Mouse (Mus musculus) myocyte (in vitro differentiated cells): Measurements from ENCODE around the gene Map4k5. TPM values are rescaled to one million over a fixed set of nuclear protein-coding genes. Genes with fewer than 3 reads are reported as not detected.

ENCODE experiments used
- H3K27me3 ChIP-seq: one replicate; pipeline ENCODE4 v1.6.1; 2011; ENCODE audit not compliant: control insufficient read depth, insufficient read depth, insufficient read length
- H3K36me3 ChIP-seq: one replicate; pipeline ENCODE4 v1.6.1; 2011; ENCODE audit not compliant: control insufficient read depth, insufficient read depth
- H3K4me2 ChIP-seq: one replicate; pipeline ENCODE4 v1.6.1; 2011; ENCODE audit warnings: low read depth, control low read depth
- H3K4me3 ChIP-seq: one replicate; pipeline ENCODE4 v1.5.1; 2011; ENCODE audit warnings: mild to moderate bottlenecking, control low read depth, moderate library complexity
- H3K79me2 ChIP-seq: one replicate; pipeline ENCODE4 v1.6.1; 2011; ENCODE audit not compliant: control insufficient read depth, insufficient read depth
- H3ac ChIP-seq: one replicate; pipeline ENCODE4 v1.6.1; 2011; ENCODE audit not compliant: control insufficient read depth, insufficient read length
- CEBPB ChIP-seq: IDR thresholded peaks from 2 replicates; pipeline ENCODE4 v1.6.1; 2011; ENCODE audit warnings: mild to moderate bottlenecking, moderate library complexity; ENCODE audit not compliant: poor library complexity, insufficient read depth, severe bottlenecking
- E2F4 ChIP-seq: IDR thresholded peaks from one replicate; pipeline ENCODE4 v1.6.1; 2011; ENCODE audit warnings: mild to moderate bottlenecking, control low read depth, moderate library complexity; ENCODE audit not compliant: insufficient read depth
- MAX ChIP-seq: IDR thresholded peaks from one replicate; pipeline ENCODE4 v1.6.1; 2011; ENCODE audit warnings: low read depth, mild to moderate bottlenecking, control low read depth
- MYOD1 ChIP-seq, 3 experiments: IDR thresholded peaks; one replicate each; pipeline ENCODE4 v1.6.1; 2011; ENCODE audit warnings: control low read depth in 2 of 3, low read depth in 2 of 3, mild to moderate bottlenecking in 2 of 3, moderate library complexity in 1 of 3; ENCODE audit not compliant: insufficient read length in 2 of 3, control insufficient read depth in 1 of 3
- MYOG ChIP-seq, 3 experiments: IDR thresholded peaks; one replicate each; pipeline ENCODE4 v1.6.1; 2011; ENCODE audit warnings: control low read depth in 2 of 3, low read depth in 2 of 3, mild to moderate bottlenecking in 2 of 3; ENCODE audit not compliant: insufficient read length in 2 of 3, control insufficient read depth in 1 of 3, insufficient read depth in 1 of 3
- POLR2A ChIP-seq: IDR thresholded peaks from one replicate; pipeline ENCODE4 v1.6.1; 2011; ENCODE audit warnings: low read depth, mild to moderate bottlenecking, control low read depth, moderate library complexity; ENCODE audit not compliant: insufficient read length
- POLR2AphosphoS2 ChIP-seq: IDR thresholded peaks from one replicate; pipeline ENCODE4 v1.6.1; 2011; ENCODE audit warnings: low read depth, control low read depth; ENCODE audit not compliant: insufficient read length
- REST ChIP-seq: IDR thresholded peaks from one replicate; pipeline ENCODE4 v1.6.1; 2011; ENCODE audit warnings: mild to moderate bottlenecking, control low read depth, moderate library complexity; ENCODE audit not compliant: insufficient read depth, insufficient read length
- SRF ChIP-seq: IDR thresholded peaks from one replicate; pipeline ENCODE4 v1.6.1; 2011; ENCODE audit warnings: low read depth; ENCODE audit not compliant: control insufficient read depth, insufficient read length
- TCF12 ChIP-seq: IDR thresholded peaks from one replicate; pipeline ENCODE4 v1.6.1; 2011; ENCODE audit warnings: mild to moderate bottlenecking, control low read depth; ENCODE audit not compliant: poor library complexity, insufficient read depth, severe bottlenecking
- TCF3 ChIP-seq: IDR thresholded peaks from one replicate; pipeline ENCODE4 v1.6.1; 2011; ENCODE audit warnings: low read depth, control low read depth; ENCODE audit not compliant: insufficient read length
- USF1 ChIP-seq: IDR thresholded peaks from one replicate; pipeline ENCODE4 v1.6.1; 2011; ENCODE audit warnings: low read depth, mild to moderate bottlenecking, control low read depth, moderate library complexity
- polyA plus RNA-seq: library from polyadenylated mRNA; unstranded; fragments of >200 nt; fragmentation: generic; extraction: Trizol; gene quantifications from one replicate; pipeline ENCODE4 v1.2.1, GENCODE M21; 2012; ENCODE audit warnings: missing spikeins

Map4k5 gene
- polyA plus RNA-seq, 1 experiment, result 6.1 TPM

GRCm38 (mm10) chr12:69796311-69796710 lies 96.7 kb downstream of the Map4k5 start:
- no peak for TF ChIP-seq TCF3
- TF ChIP-seq TCF12, result no peak
- no peak for TF ChIP-seq CEBPB
- no peak for TF ChIP-seq POLR2AphosphoS2
- no peak for TF ChIP-seq POLR2A
- TF ChIP-seq MYOG (IDR thresholded peaks at IDR 0.05; ENCODE audit: control insufficient read depth in 1 of 3, insufficient read depth in 1 of 3, insufficient read length in 2 of 3, low read depth in 2 of 3), result no peak
- no peak for TF ChIP-seq E2F4
- no peak for TF ChIP-seq USF1
- TF ChIP-seq MAX, result no peak
- no peak for TF ChIP-seq SRF
- no peak for TF ChIP-seq MYOD1 (IDR thresholded peaks at IDR 0.05; ENCODE audit: control insufficient read depth in 1 of 3, insufficient read length in 2 of 3, low read depth in 2 of 3)
- Histone ChIP-seq H3K27me3 (no peaks in the 10 kb centered on the region), H3K4me3 (no peak overlapping the region), H3K79me2 (no peaks in the 10 kb centered on the region), H3K4me2 (no peak overlapping the region), H3K36me3 (no peaks in the 10 kb centered on the region), H3ac (no peak overlapping the region)

- no peaks in the 10 kb centered on the region for H3K36me3 ChIP-seq
- H3K79me2 ChIP-seq, result no peaks in the 10 kb centered on the region
- no peak within 1 kb of the TSS for H3ac ChIP-seq
- H3K4me2 ChIP-seq, result peak within 1 kb of the TSS; percentile 97
- peak within 1 kb of the TSS; percentile 5 for H3K4me3 ChIP-seq
- TF ChIP-seq POLR2AphosphoS2 (no peak), SRF (no peak), E2F4 (no peak), TCF3 (no peak), MAX (no peak), POLR2A (no peak), MYOG (IDR thresholded peaks at IDR 0.05; ENCODE audit: control insufficient read depth in 1 of 3, insufficient read depth in 1 of 3, insufficient read length in 2 of 3, low read depth in 2 of 3) (no peak), CEBPB (no peak), TCF12 (no peak), REST (no peak), USF1 (no peak), MYOD1 (IDR thresholded peaks at IDR 0.05; ENCODE audit: control insufficient read depth in 1 of 3, insufficient read length in 2 of 3, low read depth in 2 of 3) (no peak)
- no peaks in the 10 kb centered on the region for H3K27me3 ChIP-seq
These were observed 102.2 kb downstream of the Map4k5 start, which contains the start of gene Cdkl1 for GRCm38 (mm10) chr12:69790530-69791505. Gene Cdkl1, minus strand, starts transcription at chr12:69791267.

GRCm38 (mm10) chr12:69789766-69790529 lies 103.1 kb downstream of the Map4k5 start:
- Histone ChIP-seq H3ac (no peak overlapping the region), H3K4me3 (peak overlapping the region; percentile 5), H3K4me2 (peak overlapping the region; percentile 97), H3K27me3 (no peaks in the 10 kb centered on the region), H3K36me3 (no peaks in the 10 kb centered on the region), H3K79me2 (no peaks in the 10 kb centered on the region)
- TF ChIP-seq MYOD1 (IDR thresholded peaks at IDR 0.05; ENCODE audit: control insufficient read depth in 1 of 3, insufficient read length in 2 of 3, low read depth in 2 of 3) (no peak), CEBPB (no peak), MAX (no peak), POLR2A (no peak), TCF3 (no peak), REST (no peak), TCF12 (no peak), SRF (no peak), E2F4 (no peak), POLR2AphosphoS2 (no peak), MYOG (IDR thresholded peaks at IDR 0.05; ENCODE audit: control insufficient read depth in 1 of 3, insufficient read depth in 1 of 3, insufficient read length in 2 of 3, low read depth in 2 of 3) (no peak), USF1 (no peak)

- no peaks in the 10 kb centered on the region for H3K79me2 ChIP-seq
- H3ac ChIP-seq, result no peak overlapping the region
- no peak overlapping the region for H3K4me3 ChIP-seq
- no peaks in the 10 kb centered on the region for H3K36me3 ChIP-seq
- H3K4me2 ChIP-seq, result no peak overlapping the region
- TF ChIP-seq POLR2A (no peak), USF1 (no peak), TCF12 (no peak), MYOG (IDR thresholded peaks at IDR 0.05; ENCODE audit: control insufficient read depth in 1 of 3, insufficient read depth in 1 of 3, insufficient read length in 2 of 3, low read depth in 2 of 3) (no peak), SRF (no peak), MYOD1 (IDR thresholded peaks at IDR 0.05; ENCODE audit: control insufficient read depth in 1 of 3, insufficient read length in 2 of 3, low read depth in 2 of 3) (no peak), E2F4 (no peak), TCF3 (no peak), MAX (no peak), CEBPB (no peak), POLR2AphosphoS2 (no peak), REST (no peak)
- H3K27me3 ChIP-seq, result no peaks in the 10 kb centered on the region
These were observed 104.6 kb downstream of the Map4k5 start for GRCm38 (mm10) chr12:69788380-69788779.
